Mouse (Mus musculus): ENCODE data around the gene Gm20924. TPM values are rescaled to one million over a fixed set of nuclear protein-coding genes. Genes with fewer than 3 reads are reported as not detected.
"Not testable (repeated sequence)": the region's sequence is repeated elsewhere in the genome, so short reads cannot be mapped to it uniquely, and the experiment has no call there.

The Gm20924 gene
- total RNA-seq (2022): not detected

DNA sequence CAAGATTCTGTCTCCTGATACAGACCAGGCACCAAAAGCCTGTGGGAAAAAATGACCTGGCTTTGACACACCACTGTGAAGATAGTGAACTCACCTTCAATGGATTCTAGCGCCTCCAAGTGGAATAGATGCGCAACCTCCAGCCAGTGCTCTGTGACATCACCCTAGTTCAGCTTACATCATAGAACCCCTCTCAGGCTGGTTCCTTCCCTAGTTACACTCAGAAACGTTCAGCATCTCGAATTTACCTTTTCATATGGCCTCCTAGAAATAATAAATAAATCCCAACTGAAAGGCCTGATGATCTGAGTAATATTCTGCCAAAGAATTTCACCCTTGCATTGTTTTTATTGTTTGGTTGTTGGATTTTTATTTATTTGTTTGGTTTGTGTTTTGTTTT is at the start of gene Gm20924:
TSS of gene Gm20924 (minus strand) at position 101 of the 400 bp plus-strand sequence.
- not testable (repeated sequence) for DNase-seq (ENCODE audit: low spot score in 2 of 2)

Other genes with a start within 250 kb of the Gm20924 start
- not detected for gene Gm20736, start 170.2 kb upstream of the Gm20924 start, total RNA-seq (2022)